Mouse (Mus musculus): ENCODE data around the gene Sco1. TPM values are rescaled to one million over a fixed set of nuclear protein-coding genes. Genes with fewer than 3 reads are reported as not detected.

The Sco1 gene
- polyA plus RNA-seq, 1 experiment from 2014 or later: 13.4 TPM

DNA sequence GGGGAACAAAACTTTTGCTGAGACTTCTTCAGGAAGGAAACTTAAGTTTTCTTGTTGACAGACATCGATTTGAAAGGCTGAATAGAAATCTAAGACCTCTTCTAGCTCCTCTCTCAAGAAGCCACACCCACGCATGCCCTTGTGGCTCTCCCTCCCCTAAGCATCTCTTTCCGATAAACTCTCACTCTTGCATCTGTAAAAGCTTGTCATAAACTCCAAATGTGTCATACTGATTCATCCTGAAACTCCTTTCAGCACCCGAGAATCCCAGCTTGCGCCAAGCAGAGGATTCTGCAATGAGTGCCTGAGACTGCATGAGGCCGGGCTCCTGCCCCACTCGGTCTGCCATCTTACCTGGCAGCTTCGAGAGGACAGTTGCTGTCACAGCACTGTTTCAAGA, 4.0 kb upstream of the Sco1 start:
- no peaks in the 10 kb centered on the region for H3K27me3 ChIP-seq (replicated peaks; ENCODE audit: control insufficient read depth, insufficient read depth, low read length)
- peaks cover 6% of the 10 kb centered on the region; the same call in 1 of the 2 replicates for H3K4me1 ChIP-seq (replicated peaks; ENCODE audit: control insufficient read depth, insufficient read depth, low read length)
- H3K9ac ChIP-seq (ENCODE audit: low read depth, low read length): no peak overlapping the region
- no peak overlapping the region for H3K27ac ChIP-seq (ENCODE audit: low read depth, low read length)
- WGBS: 85% methylated on average over 8 of the region's 8 CpGs
- H3K9me3 ChIP-seq (ENCODE audit: control insufficient read depth): no peaks in the 10 kb centered on the region
- no peak for ATAC-seq
- H3K4me2 ChIP-seq (replicated peaks; ENCODE audit: low read depth): no peak overlapping the region
- H3K36me3 ChIP-seq (ENCODE audit: control insufficient read depth, insufficient read depth): peaks cover 6% of the 10 kb centered on the region; the same call in 1 of the 2 replicates
- H3K4me3 ChIP-seq (ENCODE audit: low read depth, low read length): no peak overlapping the region
- no peak for TF ChIP-seq CTCF (IDR thresholded peaks at IDR 0.05; ENCODE audit: low read depth)

DNA sequence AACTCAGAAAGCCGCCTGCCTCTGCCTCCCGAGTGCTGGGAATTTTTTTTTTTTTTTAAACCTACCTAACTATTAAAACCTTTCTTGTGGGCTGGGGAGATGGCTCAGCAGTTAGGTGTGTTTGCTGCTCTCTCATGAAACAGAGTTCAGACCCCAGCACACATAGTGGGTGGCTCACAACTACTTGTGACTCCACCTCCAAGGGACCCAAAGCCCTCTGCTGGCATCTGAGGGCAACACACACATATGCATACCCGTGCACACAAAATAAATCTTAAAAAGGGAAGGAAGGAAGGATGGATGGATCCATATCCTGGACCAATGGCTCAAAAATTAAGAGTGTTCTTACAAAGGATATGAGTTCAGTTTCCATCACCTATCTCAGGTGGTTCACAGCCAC, 3.2 kb upstream of the Sco1 start:
- Histone ChIP-seq H3K36me3 (ENCODE audit: control insufficient read depth, insufficient read depth) (peaks cover 6% of the 10 kb centered on the region; the same call in 1 of the 2 replicates), H3K27me3 (replicated peaks; ENCODE audit: control insufficient read depth, insufficient read depth, low read length) (no peaks in the 10 kb centered on the region), H3K4me1 (replicated peaks; ENCODE audit: control insufficient read depth, insufficient read depth, low read length) (peaks cover 6% of the 10 kb centered on the region; the same call in 1 of the 2 replicates), H3K9me3 (ENCODE audit: control insufficient read depth) (no peaks in the 10 kb centered on the region), H3K4me3 (ENCODE audit: low read depth, low read length) (no peak overlapping the region), H3K4me2 (replicated peaks; ENCODE audit: low read depth) (no peak overlapping the region), H3K9ac (ENCODE audit: low read depth, low read length) (no peak overlapping the region), H3K27ac (ENCODE audit: low read depth, low read length) (no peak overlapping the region)
- 88% methylated on average over 3 of the region's 3 CpGs for WGBS
- ATAC-seq: no peak
- peak; percentile 28 for TF ChIP-seq CTCF (IDR thresholded peaks at IDR 0.05; ENCODE audit: low read depth)

DNA sequence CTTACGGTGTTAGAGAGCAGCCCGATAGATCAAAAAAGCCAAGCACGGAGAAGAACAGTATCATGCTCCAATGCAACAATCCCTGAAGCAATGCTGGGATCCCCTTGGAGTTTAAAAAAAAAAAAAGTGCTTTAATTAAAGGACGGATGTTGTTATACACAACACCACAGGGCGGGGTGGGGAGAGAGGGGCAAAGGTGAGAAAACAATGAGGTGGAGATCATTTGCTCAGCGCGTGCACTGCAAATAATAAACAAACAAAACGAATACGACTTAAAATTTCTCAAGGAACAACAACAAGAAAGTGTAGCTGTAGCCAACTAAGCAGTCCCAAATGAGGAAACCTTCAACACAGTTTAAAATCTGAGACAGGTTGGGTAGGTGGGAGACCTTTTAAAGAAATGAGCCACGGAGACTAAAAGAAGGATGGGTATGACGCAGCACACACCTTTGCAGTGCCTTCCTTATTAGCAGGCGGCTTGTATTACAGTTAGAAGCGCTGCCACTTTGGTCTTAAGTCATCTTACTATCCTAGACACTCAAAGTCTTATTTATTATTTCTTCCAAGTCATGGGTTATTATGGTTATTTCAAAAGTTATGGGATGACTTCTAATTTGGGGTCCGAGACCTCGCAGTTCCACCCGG, 672 bp upstream of the Sco1 start:
- no peak for TF ChIP-seq CTCF (IDR thresholded peaks at IDR 0.05; ENCODE audit: low read depth)
- Histone ChIP-seq H3K4me3 (ENCODE audit: low read depth, low read length) (peak overlapping the region; percentile 95), H3K27me3 (replicated peaks; ENCODE audit: control insufficient read depth, insufficient read depth, low read length) (no peaks in the 10 kb centered on the region), H3K27ac (ENCODE audit: low read depth, low read length) (peak overlapping the region; percentile 88), H3K9ac (ENCODE audit: low read depth, low read length) (peak overlapping the region; percentile 91), H3K9me3 (ENCODE audit: control insufficient read depth) (no peaks in the 10 kb centered on the region), H3K36me3 (ENCODE audit: control insufficient read depth, insufficient read depth) (peaks cover 13% of the 10 kb centered on the region), H3K4me1 (replicated peaks; ENCODE audit: control insufficient read depth, insufficient read depth, low read length) (no peaks in the 10 kb centered on the region; the same call in 1 of the 2 replicates), H3K4me2 (replicated peaks; ENCODE audit: low read depth) (peak overlapping the region; percentile 74)
- peak; percentile 52 for ATAC-seq
- 8% methylated on average over 16 of the region's 16 CpGs for WGBS

DNA sequence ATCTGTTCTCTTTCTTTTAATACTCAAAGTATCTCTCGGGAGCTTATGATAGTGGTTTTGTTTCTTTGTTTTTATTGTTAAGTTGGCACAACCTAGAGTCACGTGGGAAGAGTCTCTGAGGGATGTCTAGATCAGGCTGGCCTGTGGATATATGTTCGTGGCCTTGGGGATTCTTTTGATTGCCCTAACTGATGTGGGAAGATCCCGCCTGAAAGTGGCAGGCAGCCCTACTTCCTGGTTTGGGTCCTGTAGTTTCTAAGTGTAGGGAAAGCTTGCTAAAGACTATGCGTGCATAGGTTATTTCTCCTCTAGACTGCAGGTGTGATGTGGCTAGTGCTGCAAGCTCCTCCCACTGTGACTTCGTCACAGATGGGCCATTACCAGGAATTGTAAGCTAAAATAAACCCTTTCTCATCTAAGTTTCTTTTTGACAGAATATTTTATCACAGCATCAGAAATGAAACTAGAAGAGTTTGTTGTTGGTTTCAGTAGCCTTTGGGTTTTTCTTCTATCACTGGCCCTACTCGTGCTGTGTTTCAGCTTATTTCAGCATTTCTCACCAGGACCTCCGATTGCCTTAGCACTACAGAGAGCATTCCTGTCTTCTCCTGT, 2.4 kb downstream of the Sco1 start:
- H3K36me3 ChIP-seq (ENCODE audit: control insufficient read depth, insufficient read depth): peaks cover 37% of the 10 kb centered on the region
- no peaks in the 10 kb centered on the region for H3K27me3 ChIP-seq (replicated peaks; ENCODE audit: control insufficient read depth, insufficient read depth, low read length)
- H3K4me2 ChIP-seq (replicated peaks; ENCODE audit: low read depth): no peak overlapping the region
- no peaks in the 10 kb centered on the region for H3K9me3 ChIP-seq (ENCODE audit: control insufficient read depth)
- no peak for TF ChIP-seq CTCF (IDR thresholded peaks at IDR 0.05; ENCODE audit: low read depth)
- H3K4me1 ChIP-seq (replicated peaks; ENCODE audit: control insufficient read depth, insufficient read depth, low read length): no peaks in the 10 kb centered on the region; the same call in 1 of the 2 replicates
- no peak overlapping the region for H3K4me3 ChIP-seq (ENCODE audit: low read depth, low read length)
- 85% methylated on average over 8 of the region's 8 CpGs for WGBS
- H3K27ac ChIP-seq (ENCODE audit: low read depth, low read length): no peak overlapping the region
- no peak overlapping the region for H3K9ac ChIP-seq (ENCODE audit: low read depth, low read length)
- no peak for ATAC-seq

DNA sequence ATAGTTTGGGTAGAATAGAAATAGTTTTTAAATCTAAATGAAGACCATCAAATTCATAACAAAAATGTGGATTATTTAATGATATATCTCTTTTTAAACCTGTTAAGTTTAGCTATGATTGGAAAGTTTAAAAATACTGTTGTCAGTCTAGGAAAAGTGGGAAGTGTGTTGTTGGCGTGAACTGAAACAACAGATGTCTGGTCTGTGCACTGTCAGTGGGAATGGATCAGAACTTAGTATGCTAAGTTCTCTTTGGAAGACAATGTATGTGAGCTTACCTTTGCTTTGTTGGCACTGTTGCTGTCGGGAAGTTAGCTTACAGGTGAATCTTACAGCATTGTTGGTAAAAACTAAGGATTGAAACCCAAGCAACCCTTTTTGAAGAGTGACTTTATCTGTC, 8.8 kb downstream of the Sco1 start:
- no peak for TF ChIP-seq CTCF (IDR thresholded peaks at IDR 0.05; ENCODE audit: low read depth)
- Histone ChIP-seq H3K9ac (ENCODE audit: low read depth, low read length) (no peak overlapping the region), H3K4me3 (ENCODE audit: low read depth, low read length) (no peak overlapping the region), H3K36me3 (ENCODE audit: control insufficient read depth, insufficient read depth) (peaks cover 70% of the 10 kb centered on the region), H3K4me1 (replicated peaks; ENCODE audit: control insufficient read depth, insufficient read depth, low read length) (no peaks in the 10 kb centered on the region), H3K27me3 (replicated peaks; ENCODE audit: control insufficient read depth, insufficient read depth, low read length) (no peaks in the 10 kb centered on the region), H3K4me2 (replicated peaks; ENCODE audit: low read depth) (no peak overlapping the region), H3K9me3 (ENCODE audit: control insufficient read depth) (no peaks in the 10 kb centered on the region), H3K27ac (ENCODE audit: low read depth, low read length) (no peak overlapping the region)
- 94% methylated on average over 2 of the region's 2 CpGs for WGBS
- no peak for ATAC-seq

DNA sequence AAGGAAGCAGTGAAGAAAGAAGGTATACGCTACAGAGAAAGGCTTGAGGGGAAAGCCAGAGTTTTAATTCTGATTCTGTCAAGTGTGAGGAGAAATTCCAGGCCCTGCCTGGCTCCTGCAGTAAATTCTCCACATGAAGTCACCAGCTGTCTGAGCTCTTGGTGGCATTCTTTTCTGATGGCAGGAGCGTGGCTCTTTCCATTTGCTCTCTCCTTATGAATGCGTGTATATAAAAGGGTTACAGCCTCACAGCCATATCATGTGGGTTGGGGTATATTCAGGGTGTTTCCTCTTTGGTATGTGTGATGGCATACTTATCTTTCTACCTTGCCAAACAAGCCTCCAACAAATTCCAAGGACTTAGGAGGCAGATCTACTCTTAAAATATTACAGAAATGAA, 10.3 kb downstream of the Sco1 start:
- no peak for ATAC-seq
- TF ChIP-seq CTCF (IDR thresholded peaks at IDR 0.05; ENCODE audit: low read depth): no peak
- Histone ChIP-seq H3K9ac (ENCODE audit: low read depth, low read length) (no peak overlapping the region), H3K9me3 (ENCODE audit: control insufficient read depth) (no peaks in the 10 kb centered on the region), H3K4me2 (replicated peaks; ENCODE audit: low read depth) (no peak overlapping the region), H3K4me3 (ENCODE audit: low read depth, low read length) (no peak overlapping the region), H3K27ac (ENCODE audit: low read depth, low read length) (no peak overlapping the region), H3K4me1 (replicated peaks; ENCODE audit: control insufficient read depth, insufficient read depth, low read length) (no peaks in the 10 kb centered on the region), H3K36me3 (ENCODE audit: control insufficient read depth, insufficient read depth) (peaks cover 56% of the 10 kb centered on the region), H3K27me3 (replicated peaks; ENCODE audit: control insufficient read depth, insufficient read depth, low read length) (no peaks in the 10 kb centered on the region)
- 92% methylated on average over 3 of the region's 3 CpGs for WGBS
